ENCODE assay signal across 25 mouse cellular contexts in the genomic region with DNA sequence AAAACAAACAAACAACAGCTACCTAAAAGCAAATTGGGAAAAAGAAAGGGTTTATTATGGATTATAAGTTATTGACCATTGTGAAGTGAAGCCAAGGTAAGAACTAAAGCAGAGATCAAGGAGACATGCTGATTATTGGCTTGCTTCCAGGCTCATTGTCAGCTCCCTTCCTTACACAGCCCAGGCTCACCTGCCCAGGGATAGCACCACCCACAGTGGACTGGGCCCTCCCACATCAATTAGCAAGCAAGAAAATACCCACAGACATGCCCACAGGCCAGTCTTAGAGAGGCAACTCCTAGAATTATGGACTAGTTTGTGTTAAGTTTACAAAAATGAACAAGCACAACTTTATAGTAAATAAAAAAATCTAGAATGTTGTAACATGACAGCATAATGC. TPM values are rescaled to one million over a fixed set of nuclear protein-coding genes. Genes with fewer than 3 reads are reported as not detected.
DNase-seq lines count a peak whose midpoint lies in the region; ATAC-seq and TF ChIP-seq lines count a peak whose summit lies in the region.
"Had no signal": no experiment of that assay in that cellular context is flagged by ENCODE, and none has a peak within 500 bp of the region (broad histone marks: within the 10 kb centered on the region; RNA-seq: fewer than 3 reads in every experiment).

No protein-coding gene starts in this region.

- H3K9me3 ChIP-seq in heart, embryonic 11.5 days (replicated peaks; ENCODE audit: control insufficient read depth, low read length): no peaks in the 10 kb centered on the region
- no peaks in the 10 kb centered on the region for H3K9me3 ChIP-seq in liver, embryonic 12.5 days (replicated peaks)
- H3K9me3 ChIP-seq in liver, embryonic 15.5 days (replicated peaks): no peaks in the 10 kb centered on the region
- H3K9me3 ChIP-seq in forebrain, postnatal 0 days (ENCODE audit: low read length): no peaks in the 10 kb centered on the region
- H3K9me3 ChIP-seq: embryonic facial prominence, embryonic 12.5 days; embryonic facial prominence, embryonic 15.5 days; forebrain, embryonic 12.5 days; forebrain, embryonic 15.5 days; heart, embryonic 13.5 days had no signal

- ATAC-seq in heart, embryonic 11.5 days (replicated peaks; ENCODE audit: insufficient number of reproducible peaks, low FRiP score, low TSS enrichment): no peak
- ATAC-seq in liver, embryonic 12.5 days: peak; percentile 64
- peak; percentile 75 for ATAC-seq in liver, embryonic 15.5 days (ENCODE audit: insufficient read depth)
- no peak for ATAC-seq in forebrain, postnatal 0 days
- ATAC-seq: activated CD4-positive, CD25-positive, alpha-beta regulatory T cell, adult 4 months; forebrain, embryonic 15.5 days; hindbrain, postnatal 0 days had no signal

- H3K36me3 ChIP-seq in heart, embryonic 11.5 days (ENCODE audit: control insufficient read depth, insufficient read depth, low read length): peaks cover 43% of the 10 kb centered on the region
- peaks cover 98% of the 10 kb centered on the region for H3K36me3 ChIP-seq in liver, embryonic 12.5 days
- H3K36me3 ChIP-seq in liver, embryonic 15.5 days (replicated peaks): peaks cover 96% of the 10 kb centered on the region
- peaks cover 35% of the 10 kb centered on the region for H3K36me3 ChIP-seq in forebrain, postnatal 0 days (ENCODE audit: insufficient read depth)

- no peaks in the 10 kb centered on the region for H3K27me3 ChIP-seq in heart, embryonic 11.5 days (ENCODE audit: control insufficient read depth, insufficient read depth, low read length)
- no peaks in the 10 kb centered on the region for H3K27me3 ChIP-seq in liver, embryonic 12.5 days (replicated peaks)
- no peaks in the 10 kb centered on the region for H3K27me3 ChIP-seq in liver, embryonic 15.5 days
- no peaks in the 10 kb centered on the region for H3K27me3 ChIP-seq in forebrain, postnatal 0 days (ENCODE audit: insufficient read depth, low read length)
- H3K27me3 ChIP-seq: embryonic facial prominence, embryonic 12.5 days; embryonic facial prominence, embryonic 15.5 days; forebrain, embryonic 12.5 days; forebrain, embryonic 15.5 days; heart, embryonic 13.5 days had no signal

- no peak overlapping the region for H3K4me2 ChIP-seq in heart, embryonic 11.5 days
- peak overlapping the region; percentile 55 for H3K4me2 ChIP-seq in liver, embryonic 12.5 days
- peak overlapping the region; percentile 46; the same call in 1 of the 2 replicates for H3K4me2 ChIP-seq in liver, embryonic 15.5 days
- H3K4me2 ChIP-seq in forebrain, postnatal 0 days (ENCODE audit: low read depth): no peak overlapping the region
- H3K4me2 ChIP-seq: embryonic facial prominence, embryonic 12.5 days; embryonic facial prominence, embryonic 15.5 days; forebrain, embryonic 12.5 days; forebrain, embryonic 15.5 days; heart, embryonic 13.5 days; hindbrain, embryonic 14.5 days had no signal

- no peaks in the 10 kb centered on the region for H3K4me1 ChIP-seq in heart, embryonic 11.5 days (ENCODE audit: control insufficient read depth, insufficient read depth, low read length)
- H3K4me1 ChIP-seq in liver, embryonic 12.5 days: peaks cover 42% of the 10 kb centered on the region
- peaks cover 24% of the 10 kb centered on the region for H3K4me1 ChIP-seq in liver, embryonic 15.5 days (replicated peaks)
- no peaks in the 10 kb centered on the region for H3K4me1 ChIP-seq in forebrain, postnatal 0 days (ENCODE audit: insufficient read depth)
- H3K4me1 ChIP-seq: embryonic facial prominence, embryonic 12.5 days; embryonic facial prominence, embryonic 15.5 days; forebrain, embryonic 12.5 days; forebrain, embryonic 15.5 days; heart, embryonic 13.5 days had no signal

- H3K4me3 ChIP-seq in heart, embryonic 11.5 days (ENCODE audit: low read depth, low read length): no peak overlapping the region
- no peak overlapping the region for H3K4me3 ChIP-seq in liver, embryonic 12.5 days
- H3K4me3 ChIP-seq in liver, embryonic 15.5 days (replicated peaks): no peak overlapping the region
- H3K4me3 ChIP-seq in forebrain, postnatal 0 days (ENCODE audit: low read depth, low read length): no peak overlapping the region
- H3K4me3 ChIP-seq: embryonic facial prominence, embryonic 12.5 days; embryonic facial prominence, embryonic 15.5 days; forebrain, embryonic 12.5 days; forebrain, embryonic 15.5 days; heart, embryonic 13.5 days had no signal

- no peak for TF ChIP-seq CTCF in forebrain, postnatal 0 days (IDR thresholded peaks at IDR 0.05; ENCODE audit: low read depth)

- no peak overlapping the region for H3K27ac ChIP-seq in heart, embryonic 11.5 days (ENCODE audit: low read depth, low read length)
- H3K27ac ChIP-seq in liver, embryonic 12.5 days: peak overlapping the region; percentile 88
- peak overlapping the region; percentile 85 for H3K27ac ChIP-seq in liver, embryonic 15.5 days (replicated peaks)
- H3K27ac ChIP-seq in forebrain, postnatal 0 days (ENCODE audit: low read depth, low read length): no peak overlapping the region
- H3K27ac ChIP-seq: embryonic facial prominence, embryonic 12.5 days; embryonic facial prominence, embryonic 15.5 days; forebrain, embryonic 12.5 days; forebrain, embryonic 15.5 days; heart, embryonic 13.5 days; hindbrain, embryonic 14.5 days; hindbrain, postnatal 0 days had no signal

- no peak overlapping the region for H3K9ac ChIP-seq in heart, embryonic 11.5 days (ENCODE audit: low read depth, low read length)
- peak overlapping the region; percentile 13; the same call in 1 of the 2 replicates for H3K9ac ChIP-seq in liver, embryonic 12.5 days
- H3K9ac ChIP-seq in liver, embryonic 15.5 days: no peak overlapping the region
- H3K9ac ChIP-seq in forebrain, postnatal 0 days: no peak overlapping the region
- H3K9ac ChIP-seq: embryonic facial prominence, embryonic 12.5 days; embryonic facial prominence, embryonic 15.5 days; forebrain, embryonic 12.5 days; forebrain, embryonic 15.5 days; heart, embryonic 13.5 days; hindbrain, embryonic 14.5 days had no signal

- peak; percentile 71 for DNase-seq in heart, adult 11 months
- DNase-seq in c-Kit-positive CD71-positive TER-119-positive erythroid progenitor cells, embryonic 14.5 days (ENCODE audit: low spot score): peak; percentile 29
- no peak for DNase-seq in forebrain, postnatal 0 days
- no peak for DNase-seq in urinary bladder, postnatal 10 days (ENCODE audit: low spot score)
- no peak for DNase-seq in ovary, postnatal 36 days (ENCODE audit: low spot score)
- DNase-seq: adrenal gland, adult 8-10 months; adrenal gland, postnatal 25 days; cerebellum, adult 2 months; cerebellum, adult 9-11 months; cerebellum, postnatal 25 days; gastrocnemius, postnatal 10 days; gastrocnemius, postnatal 36 days; heart, postnatal 14 days; heart, postnatal 4 days had no signal

RNA-seq across cellular contexts. Expression of gene Ranbp2, which starts 33.9 kb away (rescaled TPM):
- 21.9 and 35.5 TPM in 2 replicates for polyA plus RNA-seq in heart, embryonic 11.5 days (2014; fragmentation: Nextera tagmentation; extraction: Ambion mirVana)
- 32.1 and 33.2 TPM in 2 replicates for polyA plus RNA-seq in liver, embryonic 12.5 days (2016; fragmentation: Nextera tagmentation; extraction: Ambion mirVana)
- 18.9 and 19.2 TPM in 2 replicates for polyA plus RNA-seq in liver, embryonic 15.5 days (2015; fragmentation: Nextera tagmentation; extraction: Ambion mirVana)
- 51.6 and 65.4 TPM in 2 replicates for total RNA-seq in forebrain, postnatal 0 days (2014; rRNA removed)
- polyA plus RNA-seq in forebrain, postnatal 0 days (2015; fragmentation: Nextera tagmentation; extraction: Ambion mirVana): 7.1 and 10.9 TPM in 2 replicates

Comparison
In these comparisons a context has a peak if more than half of its experiments do, and no peak if none do; other contexts are left out.
1. DNase-seq: peak in heart, adult 11 months (single experiment) and c-Kit-positive CD71-positive TER-119-positive erythroid progenitor cells, embryonic 14.5 days (single experiment); none in forebrain, postnatal 0 days (single experiment), urinary bladder, postnatal 10 days (single experiment) and ovary, postnatal 36 days (single experiment).
2. ATAC-seq: peak in liver, embryonic 12.5 days (single experiment) and liver, embryonic 15.5 days (single experiment); none in heart, embryonic 11.5 days (single experiment) and forebrain, postnatal 0 days (single experiment).
3. H3K27ac ChIP-seq: peak in liver, embryonic 12.5 days (single experiment) and liver, embryonic 15.5 days (single experiment); none in heart, embryonic 11.5 days (single experiment) and forebrain, postnatal 0 days (single experiment).
4. H3K4me2 ChIP-seq: peak in liver, embryonic 12.5 days (single experiment) and liver, embryonic 15.5 days (single experiment); none in heart, embryonic 11.5 days (single experiment) and forebrain, postnatal 0 days (single experiment).